Mouse (Mus musculus): ENCODE measurements around the gene Vsig10.
"Not testable (repeated sequence)": the region's sequence is repeated elsewhere in the genome, so short reads cannot be mapped to it uniquely, and the experiment has no call there.

Gene Vsig10

DNA sequence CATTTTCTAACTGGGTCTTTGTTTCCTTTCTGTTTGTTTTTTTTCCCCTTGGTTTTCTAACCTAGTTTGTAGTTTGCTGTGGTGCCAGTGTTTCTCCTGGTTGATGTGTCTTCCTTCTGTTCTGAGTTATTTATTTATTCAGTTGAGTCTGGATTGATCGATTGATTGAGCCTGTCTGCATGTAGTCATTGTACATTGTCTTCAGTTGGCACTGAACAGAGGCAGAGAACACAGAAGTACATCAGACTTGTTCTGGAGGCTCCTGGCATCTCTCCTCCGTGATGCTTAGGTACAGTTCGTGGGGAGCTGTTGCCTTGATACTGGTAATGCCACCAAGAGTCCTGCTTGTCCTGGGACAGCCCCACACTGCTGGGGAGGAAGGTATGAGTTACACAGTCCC is 45.9 kb downstream of the Vsig10 start:
- in situ Hi-C loops (cut with MboI; ENCODE audit: low pct_unique_long_range_greater_than_20kb in 1 of 2, low sequenced_read_pairs in 2 of 2, unreplicated experiment in 1 of 2): no loop called here

GRCm38 (mm10) chr5:117365904-117366561 is 47.1 kb downstream of the Vsig10 start:
- in situ Hi-C loops (cut with MboI; ENCODE audit: low pct_unique_long_range_greater_than_20kb in 1 of 2, low sequenced_read_pairs in 2 of 2, unreplicated experiment in 1 of 2): no loop called here

GRCm38 (mm10) chr5:117367206-117367605 is 48.3 kb downstream of the Vsig10 start:
- in situ Hi-C loops (cut with MboI; ENCODE audit: low pct_unique_long_range_greater_than_20kb in 1 of 2, low sequenced_read_pairs in 2 of 2, unreplicated experiment in 1 of 2): no loop called here

GRCm38 (mm10) chr5:117370592-117370991 is 51.7 kb downstream of the Vsig10 start:
- in situ Hi-C loops (cut with MboI; ENCODE audit: low pct_unique_long_range_greater_than_20kb in 1 of 2, low sequenced_read_pairs in 2 of 2, unreplicated experiment in 1 of 2): no loop called here

DNA sequence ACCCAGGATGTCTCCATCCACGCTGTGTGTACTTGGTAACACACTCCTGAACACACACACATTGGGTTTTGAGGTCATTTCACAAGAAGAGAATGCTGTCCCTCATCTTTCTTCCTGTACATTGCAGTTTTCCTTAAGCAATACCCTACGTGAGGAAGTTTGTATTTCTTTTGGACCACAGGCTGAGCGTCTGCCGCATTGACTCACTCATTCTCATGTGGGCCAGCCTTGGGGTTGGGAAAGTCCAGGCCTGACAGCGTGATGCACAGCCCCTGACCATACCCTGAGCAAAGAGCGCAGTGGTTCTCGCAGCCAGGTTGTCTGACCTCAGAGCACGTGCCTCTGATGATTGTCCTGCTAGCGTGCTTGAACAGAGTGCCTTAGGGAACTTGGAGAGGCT is 54.5 kb downstream of the Vsig10 start:
- in situ Hi-C loops (cut with MboI; ENCODE audit: low pct_unique_long_range_greater_than_20kb in 1 of 2, low sequenced_read_pairs in 2 of 2, unreplicated experiment in 1 of 2): no loop called here

DNA sequence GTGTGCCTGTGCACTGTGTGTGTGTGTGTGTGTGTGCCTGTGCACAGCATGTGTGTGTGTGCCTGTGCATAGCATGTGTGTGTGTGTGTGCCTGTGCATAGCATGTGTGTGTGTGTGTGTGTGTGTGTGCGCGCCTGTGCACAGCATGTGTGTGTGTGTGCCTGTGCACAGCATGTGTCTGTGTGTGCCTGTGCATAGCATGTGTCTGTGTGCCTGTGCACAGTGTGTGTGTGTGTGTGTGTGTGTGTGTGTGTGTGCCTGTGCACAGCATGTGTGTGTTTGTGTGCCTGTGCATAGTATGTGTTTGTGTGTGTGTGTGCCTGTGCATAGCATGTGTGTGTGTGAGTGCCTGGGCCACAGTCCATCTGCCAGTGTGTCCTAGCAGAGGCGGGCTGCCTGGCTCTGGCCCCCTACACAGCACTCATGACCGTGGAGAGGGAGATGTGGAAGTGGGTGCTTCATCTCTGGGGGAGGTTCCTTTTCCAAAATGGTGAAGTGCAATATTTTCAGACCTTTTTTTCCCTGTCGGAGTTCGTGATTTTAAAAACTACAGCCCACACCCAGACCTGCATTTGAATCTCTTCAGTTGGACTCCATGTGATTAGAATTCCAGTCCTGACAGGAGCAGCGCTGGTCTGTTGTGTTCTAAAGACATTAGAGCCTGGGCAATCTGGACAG is 55.6 kb downstream of the Vsig10 start:
- in situ Hi-C loops (cut with MboI; ENCODE audit: low pct_unique_long_range_greater_than_20kb in 1 of 2, low sequenced_read_pairs in 2 of 2, unreplicated experiment in 1 of 2): no loop called here

GRCm38 (mm10) chr5:117376331-117376761 is 57.5 kb downstream of the Vsig10 start:
- in situ Hi-C loops (cut with MboI; ENCODE audit: low pct_unique_long_range_greater_than_20kb in 1 of 2, low sequenced_read_pairs in 2 of 2, unreplicated experiment in 1 of 2): no loop called here

DNA sequence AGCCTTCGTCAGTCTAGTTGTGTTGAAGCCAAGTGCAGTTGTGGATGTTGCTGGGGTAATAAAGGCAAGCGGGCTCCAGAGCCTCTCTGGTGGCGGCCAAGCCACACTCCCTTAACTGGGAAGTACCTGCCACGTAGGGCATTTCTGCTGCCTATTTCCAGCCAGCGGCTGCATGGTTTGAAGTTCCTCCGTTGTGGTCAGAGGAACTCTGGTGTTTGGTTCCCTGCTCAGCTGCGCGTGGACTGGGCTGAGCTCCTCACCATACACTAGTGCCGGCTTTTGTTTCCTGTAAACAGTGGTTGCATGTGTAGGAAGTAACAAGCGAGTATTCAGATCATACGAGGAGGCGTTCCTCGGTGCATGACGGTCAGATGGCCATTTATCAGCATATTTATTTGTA is 58.8 kb downstream of the Vsig10 start:
- in situ Hi-C loops (cut with MboI; ENCODE audit: low pct_unique_long_range_greater_than_20kb in 1 of 2, low sequenced_read_pairs in 2 of 2, unreplicated experiment in 1 of 2): not testable (repeated sequence)

DNA sequence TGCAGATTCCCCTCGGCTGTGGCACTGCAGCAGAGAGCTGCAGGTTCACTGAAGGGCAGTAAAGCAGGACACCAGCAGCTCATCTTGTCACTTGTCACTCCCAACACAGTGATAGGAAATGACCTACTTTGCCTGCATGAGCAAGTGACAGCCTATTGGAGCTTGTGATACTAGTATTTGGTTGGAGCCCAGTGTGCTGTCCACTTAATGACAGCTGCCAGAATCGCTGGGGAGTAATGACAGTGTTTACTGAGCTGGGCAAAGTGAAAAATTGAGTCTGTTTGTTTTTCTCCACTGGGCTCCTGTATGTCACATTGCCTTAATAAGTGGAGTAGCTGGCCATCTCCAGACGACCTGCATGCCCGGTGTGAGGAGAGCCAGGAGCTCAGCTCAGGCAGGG is 61.3 kb downstream of the Vsig10 start:
- in situ Hi-C loops (cut with MboI; ENCODE audit: low pct_unique_long_range_greater_than_20kb in 1 of 2, low sequenced_read_pairs in 2 of 2, unreplicated experiment in 1 of 2): no loop called here

DNA sequence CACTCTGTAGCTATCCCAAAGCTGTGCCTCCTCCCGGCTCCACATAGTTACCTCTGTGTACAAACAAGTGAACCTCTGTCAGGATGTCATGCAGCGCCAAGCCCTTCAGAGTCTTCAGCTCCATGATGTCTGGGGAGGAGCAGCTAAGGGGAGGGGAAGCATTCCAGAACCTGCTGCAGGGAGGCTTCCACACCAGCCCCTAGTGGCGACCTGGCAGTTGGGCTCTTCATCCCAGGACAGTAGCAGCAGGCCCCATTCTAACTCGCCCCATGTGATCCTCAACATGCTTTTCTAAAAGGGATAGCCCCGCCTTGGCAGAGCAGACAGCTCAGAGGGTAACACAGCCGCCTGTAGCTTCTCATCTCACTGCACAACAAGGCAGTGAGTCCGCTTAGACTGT is 62.9 kb downstream of the Vsig10 start:
- in situ Hi-C loops (cut with MboI; ENCODE audit: low pct_unique_long_range_greater_than_20kb in 1 of 2, low sequenced_read_pairs in 2 of 2, unreplicated experiment in 1 of 2): no loop called here

DNA sequence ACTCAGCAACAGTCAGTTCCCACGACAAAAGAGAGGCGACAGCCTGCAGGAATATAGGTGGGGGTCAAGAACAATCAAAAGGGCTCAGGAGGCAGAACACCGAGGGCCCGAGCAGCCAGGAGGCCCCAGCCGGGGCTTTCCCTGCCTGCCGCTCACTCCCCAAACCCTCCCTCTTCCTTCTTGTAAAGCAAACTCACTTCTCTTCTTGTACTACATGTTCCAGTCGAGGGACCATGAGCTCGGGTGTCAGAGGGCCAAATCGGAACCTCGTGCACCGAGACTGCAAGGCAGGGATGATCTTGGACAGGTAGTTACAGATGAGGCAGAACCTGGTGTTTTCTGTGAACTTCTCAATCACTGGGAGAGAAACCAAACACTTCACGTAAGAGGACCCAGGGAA is 64.3 kb downstream of the Vsig10 start:
- in situ Hi-C loops (cut with MboI; ENCODE audit: low pct_unique_long_range_greater_than_20kb in 1 of 2, low sequenced_read_pairs in 2 of 2, unreplicated experiment in 1 of 2): no loop called here

DNA sequence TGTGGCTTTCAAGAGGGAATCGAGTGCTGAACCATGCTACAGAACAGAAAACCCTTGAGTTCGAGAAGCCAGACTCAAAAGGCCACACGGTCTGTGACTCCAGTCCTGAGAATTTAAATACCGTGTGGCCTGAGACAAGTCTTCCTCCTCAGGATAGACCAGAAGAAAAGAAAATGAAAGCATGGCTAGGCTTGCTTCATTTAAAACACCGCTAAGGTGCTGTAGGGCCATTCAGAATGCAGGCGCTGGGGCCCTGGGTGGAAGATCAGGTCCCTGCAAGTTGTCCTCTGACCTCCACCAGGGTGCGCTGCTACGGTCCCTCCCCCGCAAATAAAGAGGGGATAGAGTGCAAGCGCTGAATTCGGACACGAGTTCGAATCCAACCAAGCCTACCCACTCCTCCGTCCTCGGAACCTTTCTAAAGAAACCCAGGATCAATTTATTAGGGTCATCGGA is 69.4 kb downstream of the Vsig10 start:
- in situ Hi-C loops (cut with MboI; ENCODE audit: low pct_unique_long_range_greater_than_20kb in 1 of 2, low sequenced_read_pairs in 2 of 2, unreplicated experiment in 1 of 2): no loop called here

DNA sequence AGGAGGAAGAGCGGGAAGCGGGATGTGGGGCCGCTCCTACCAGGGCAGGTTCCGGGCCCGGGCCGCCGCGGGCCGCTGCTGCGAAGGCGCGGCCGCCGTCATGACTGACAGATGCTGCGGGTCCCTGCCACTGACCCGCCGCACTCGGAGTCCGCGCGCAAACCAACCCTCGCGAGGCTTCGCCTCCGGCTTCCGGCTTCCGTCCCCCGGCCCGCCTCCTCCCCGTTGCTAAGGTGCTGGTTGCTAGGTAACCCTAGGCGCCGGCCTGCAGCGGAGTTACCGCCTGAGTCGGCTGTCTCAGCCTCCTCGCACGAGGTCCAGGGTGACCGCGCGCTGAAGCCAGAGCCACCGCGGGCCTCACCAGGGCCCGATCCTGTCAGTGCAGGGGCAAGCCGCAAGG is 70.0 kb downstream of the Vsig10 start, which contains the start of gene Rfc5:
TSS of gene Rfc5 (minus strand) at position 171 of the 400 bp plus-strand sequence.
- in situ Hi-C loops (cut with MboI; ENCODE audit: low pct_unique_long_range_greater_than_20kb in 1 of 2, low sequenced_read_pairs in 2 of 2, unreplicated experiment in 1 of 2): no loop called here

DNA sequence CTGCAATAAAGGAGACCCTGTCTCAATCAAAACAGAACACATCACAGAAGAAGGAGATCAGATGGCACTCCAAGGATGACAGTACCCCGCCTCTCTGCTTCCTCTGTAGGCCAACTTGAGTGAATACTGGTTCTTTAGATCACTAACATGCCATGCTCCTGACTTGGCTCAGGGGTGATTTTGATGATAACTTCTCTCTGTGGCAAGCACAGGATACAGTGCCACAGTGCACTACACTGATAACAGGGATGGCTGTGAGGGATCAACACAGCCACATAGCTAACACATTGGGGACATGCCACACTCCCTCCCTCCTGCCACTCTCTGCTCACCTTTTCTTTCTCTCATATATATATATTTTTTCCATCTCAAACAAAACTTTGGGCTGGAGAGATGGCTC is 72.0 kb downstream of the Vsig10 start:
- in situ Hi-C loops (cut with MboI; ENCODE audit: low pct_unique_long_range_greater_than_20kb in 1 of 2, low sequenced_read_pairs in 2 of 2, unreplicated experiment in 1 of 2): no loop called here

DNA sequence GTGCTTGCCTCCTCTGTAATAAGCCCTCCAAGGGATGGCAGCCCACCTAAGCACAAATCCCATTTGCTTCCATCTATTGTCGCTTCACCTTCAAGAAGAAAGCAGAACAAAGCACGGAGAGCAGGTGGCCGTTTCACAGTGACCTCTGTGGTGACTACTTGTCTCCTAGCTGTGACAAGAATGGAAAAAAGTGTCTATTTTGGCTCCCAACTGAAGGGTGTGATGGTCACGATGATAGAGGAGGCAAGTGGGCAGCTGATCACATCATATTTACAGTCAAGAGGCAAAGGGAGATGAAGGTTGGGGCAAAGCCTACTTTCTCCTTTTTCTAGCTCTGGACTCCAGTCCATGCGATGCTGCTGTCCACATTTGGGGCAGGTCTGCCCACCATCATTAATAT is 77.0 kb downstream of the Vsig10 start:
- in situ Hi-C loops (cut with MboI; ENCODE audit: low pct_unique_long_range_greater_than_20kb in 1 of 2, low sequenced_read_pairs in 2 of 2, unreplicated experiment in 1 of 2): no loop called here

GRCm38 (mm10) chr5:117396596-117397014 is 77.7 kb downstream of the Vsig10 start:
- in situ Hi-C loops (cut with MboI; ENCODE audit: low pct_unique_long_range_greater_than_20kb in 1 of 2, low sequenced_read_pairs in 2 of 2, unreplicated experiment in 1 of 2): no loop called here

DNA sequence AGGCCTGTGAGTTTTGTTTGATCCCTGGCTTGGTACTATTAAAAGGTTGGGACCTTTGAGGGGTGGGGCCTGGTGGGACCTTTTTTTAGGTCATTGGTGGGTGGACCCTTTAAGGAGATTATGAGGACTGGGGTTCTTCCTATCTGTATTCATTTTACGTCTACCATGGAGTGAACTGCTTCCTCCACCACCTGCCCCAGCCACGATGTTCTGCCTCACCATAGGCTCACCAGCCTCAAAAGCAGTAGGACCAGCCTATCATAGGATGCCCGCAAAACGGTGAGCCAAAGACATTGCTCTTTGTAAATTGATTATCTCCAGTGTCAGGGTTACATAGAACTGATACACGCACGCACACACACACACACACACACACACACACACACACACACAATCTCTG is 78.5 kb downstream of the Vsig10 start:
- in situ Hi-C loops (cut with MboI; ENCODE audit: low pct_unique_long_range_greater_than_20kb in 1 of 2, low sequenced_read_pairs in 2 of 2, unreplicated experiment in 1 of 2): no loop called here

GRCm38 (mm10) chr5:117398007-117398550 is 79.2 kb downstream of the Vsig10 start:
- in situ Hi-C loops (cut with MboI; ENCODE audit: low pct_unique_long_range_greater_than_20kb in 1 of 2, low sequenced_read_pairs in 2 of 2, unreplicated experiment in 1 of 2): no loop called here

GRCm38 (mm10) chr5:117399281-117399680 is 80.4 kb downstream of the Vsig10 start:
- in situ Hi-C loops (cut with MboI; ENCODE audit: low pct_unique_long_range_greater_than_20kb in 1 of 2, low sequenced_read_pairs in 2 of 2, unreplicated experiment in 1 of 2): no loop called here

- in situ Hi-C loops (cut with MboI; ENCODE audit: low pct_unique_long_range_greater_than_20kb in 1 of 2, low sequenced_read_pairs in 2 of 2, unreplicated experiment in 1 of 2): loop anchor here in 1 of 2 experiments (10.0 kb wide), 1 partner anchor 89 kb away; the partner anchor contains the start of gene Vsig10
Observed at GRCm38 (mm10) chr5:117403609-117404008, 84.7 kb downstream of the Vsig10 start.

All from mouse embryonic stem cell (cell line).